Mouse (Mus musculus) cortical plate, adult 2 months (tissue): ENCODE results near the gene Fancd2. TPM values are rescaled to one million over a fixed set of nuclear protein-coding genes. Genes with fewer than 3 reads are reported as not detected.

Source experiments
- H3K27ac ChIP-seq: fragments of 200-500 bp; 2 replicates; pipeline ENCODE4 v1.5.1; 2012; ENCODE audit warnings: low read length, control low read depth, inconsistent platforms; ENCODE audit not compliant: insufficient read depth
- H3K4me1 ChIP-seq: fragments of 200-500 bp; 2 replicates; pipeline ENCODE4 v1.6.1; 2011; ENCODE audit warnings: low read length; ENCODE audit not compliant: control insufficient read depth, insufficient read depth
- H3K4me3 ChIP-seq: fragments of 200-500 bp; 2 replicates; pipeline ENCODE4 v1.5.1; 2011; ENCODE audit warnings: mild to moderate bottlenecking, low read length, control low read depth; ENCODE audit not compliant: insufficient read depth
- CTCF ChIP-seq: fragments of 200-500 bp; IDR thresholded peaks from 2 replicates; pipeline ENCODE4 v1.5.1; 2011; ENCODE audit warnings: mild to moderate bottlenecking, control low read depth, low read length; ENCODE audit not compliant: insufficient read depth; ENCODE audit errors: extremely low read depth
- POLR2A ChIP-seq: fragments of 200-500 bp; IDR thresholded peaks from 2 replicates; pipeline ENCODE4 v1.6.1; 2011; ENCODE audit warnings: mild to moderate bottlenecking, low read length, control low read depth; ENCODE audit not compliant: insufficient read depth; ENCODE audit errors: extremely low read depth
- polyA plus RNA-seq: library from polyadenylated mRNA; depleted of rRNA; stranded (reverse); fragments of >200 nt; gene quantifications from 2 replicates; pipeline ENCODE4 v1.2.3, GENCODE M21; 2012

Fancd2 gene
- polyA plus RNA-seq, 1 experiment, result 4.3 TPM

DNA sequence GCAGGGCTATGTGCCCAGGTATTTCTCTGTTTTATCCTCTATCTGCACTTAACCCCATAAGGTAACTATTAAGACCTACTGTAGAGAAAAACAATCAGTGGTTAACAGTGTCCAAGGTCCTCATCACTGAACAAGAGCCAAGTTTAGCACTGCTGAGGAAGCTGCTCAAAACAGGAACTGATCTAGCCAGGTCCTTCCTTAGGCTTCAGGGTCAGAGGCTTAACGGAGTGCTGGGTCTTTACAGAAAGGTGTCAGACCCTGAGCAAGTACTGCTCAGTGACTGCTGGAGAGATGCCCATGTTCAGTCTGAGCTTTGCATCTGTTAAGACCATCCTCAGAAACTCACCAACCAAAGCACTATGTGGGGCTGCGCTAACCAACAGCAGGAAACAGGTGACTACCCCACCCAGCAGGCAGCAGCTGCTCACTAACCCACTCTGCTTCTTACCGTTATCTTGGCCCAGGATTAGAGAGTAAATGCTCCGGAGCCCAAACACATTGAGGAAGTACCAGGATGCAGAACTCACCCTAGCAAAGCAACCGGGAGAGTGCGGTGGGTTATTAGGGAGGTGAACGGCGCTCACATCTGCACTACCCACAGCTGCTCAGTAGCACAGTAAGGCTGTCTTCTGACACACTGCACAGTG lies 13.9 kb upstream of the Fancd2 start:
- H3K4me3 ChIP-seq, result no peak overlapping the region
- TF ChIP-seq POLR2A, result no peak
- no peak for TF ChIP-seq CTCF
- no peak overlapping the region for H3K27ac ChIP-seq
- no peaks in the 10 kb centered on the region for H3K4me1 ChIP-seq

DNA sequence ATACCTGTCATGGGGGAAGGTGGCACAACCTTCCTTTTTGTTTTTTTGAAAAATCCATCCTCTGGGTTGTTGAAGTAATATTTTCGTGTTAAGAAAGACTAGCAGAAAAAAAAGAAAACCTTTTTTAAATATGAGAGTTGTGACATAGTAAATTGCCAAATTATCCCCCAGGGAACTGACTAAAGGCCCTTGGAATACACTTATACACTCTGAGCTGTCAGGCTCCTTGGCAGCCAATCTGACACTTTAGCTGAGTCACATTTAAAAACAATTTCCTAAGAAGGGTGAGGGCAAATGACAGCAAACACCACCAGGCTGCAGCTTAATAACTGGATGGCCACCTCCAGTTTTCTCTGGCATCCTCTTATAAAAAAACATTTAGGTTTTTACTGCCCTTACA lies 9.2 kb upstream of the Fancd2 start:
- no peaks in the 10 kb centered on the region for H3K4me1 ChIP-seq
- H3K27ac ChIP-seq, result no peak overlapping the region
- no peak for TF ChIP-seq POLR2A
- no peak for TF ChIP-seq CTCF
- H3K4me3 ChIP-seq, result no peak overlapping the region

DNA sequence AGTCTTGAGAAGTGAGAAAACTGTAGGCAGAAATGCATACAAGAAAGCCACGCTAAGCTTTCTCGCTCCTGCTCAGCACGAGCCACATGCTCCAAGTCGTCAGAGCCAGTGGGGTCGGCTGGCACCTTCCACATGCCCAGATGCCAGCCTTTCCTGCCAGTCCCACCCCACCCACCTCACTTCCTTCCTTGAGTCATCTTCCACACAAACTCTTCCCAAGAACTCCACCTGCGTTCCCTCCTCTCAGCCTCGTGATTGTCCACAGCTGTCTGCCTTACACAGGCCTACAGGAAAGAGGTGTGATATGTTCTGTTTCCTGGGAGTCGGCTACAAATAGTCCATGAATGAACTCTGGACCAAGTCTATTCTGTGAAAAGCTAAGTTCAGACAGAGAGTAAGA lies 8.1 kb upstream of the Fancd2 start:
- no peak overlapping the region for H3K4me3 ChIP-seq
- TF ChIP-seq POLR2A (no peak), CTCF (no peak)
- H3K4me1 ChIP-seq, result no peaks in the 10 kb centered on the region
- H3K27ac ChIP-seq, result no peak overlapping the region

DNA sequence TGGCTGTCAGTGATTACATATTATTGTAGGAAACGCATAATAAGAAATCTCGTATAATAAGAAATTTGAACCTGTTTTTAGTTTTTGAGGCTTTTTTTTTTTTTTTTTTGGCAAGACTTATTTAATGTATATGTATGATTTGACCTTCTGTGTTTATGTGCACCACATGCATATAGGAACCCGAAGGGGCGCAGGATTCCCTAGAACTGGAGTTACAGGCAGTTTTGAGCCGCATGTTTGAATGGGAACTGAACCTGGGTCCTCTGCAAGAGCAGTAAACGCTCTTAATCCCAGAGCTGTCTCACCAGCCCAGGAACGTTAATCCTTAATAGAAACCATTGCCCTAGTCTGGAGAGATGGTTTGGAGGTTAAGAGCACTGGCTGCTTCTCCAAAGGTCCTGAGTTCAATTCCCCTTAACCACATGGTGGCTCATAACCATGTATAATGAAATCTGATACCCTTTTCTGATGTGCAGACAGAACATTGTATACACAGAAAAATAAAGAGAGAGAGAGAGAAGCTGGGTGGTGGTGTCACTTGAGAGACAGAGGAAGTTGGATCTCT lies 440 bp downstream of the Fancd2 start:
- Histone ChIP-seq H3K4me3 (peak overlapping the region; percentile 99), H3K4me1 (peaks cover 1% of the 10 kb centered on the region; the same call in 1 of the 2 replicates), H3K27ac (no peak overlapping the region)
- TF ChIP-seq POLR2A, result no peak
- no peak for TF ChIP-seq CTCF

DNA sequence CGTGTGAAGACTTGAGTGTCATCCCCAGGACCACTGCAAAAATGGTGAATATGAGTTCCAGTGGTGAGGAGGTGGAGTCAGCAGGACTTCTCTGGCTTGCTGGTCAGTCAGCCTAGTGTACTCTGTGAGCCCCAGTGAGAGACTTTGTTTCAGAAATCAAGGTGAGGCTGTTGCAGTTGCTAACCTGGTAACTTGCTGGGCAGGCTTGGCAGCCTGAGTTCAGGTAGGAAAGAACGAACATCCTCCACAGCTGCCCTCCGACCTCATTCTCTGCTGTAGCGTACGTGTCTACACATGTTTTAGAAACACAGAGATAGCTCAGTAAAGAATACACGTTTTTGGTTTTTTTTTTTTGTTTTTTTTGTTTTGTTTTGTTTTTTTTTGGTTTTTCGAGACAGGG lies 3.4 kb downstream of the Fancd2 start:
- peaks cover 1% of the 10 kb centered on the region; the same call in 1 of the 2 replicates for H3K4me1 ChIP-seq
- no peak overlapping the region for H3K4me3 ChIP-seq
- no peak overlapping the region for H3K27ac ChIP-seq
- TF ChIP-seq POLR2A (no peak), CTCF (no peak)

DNA sequence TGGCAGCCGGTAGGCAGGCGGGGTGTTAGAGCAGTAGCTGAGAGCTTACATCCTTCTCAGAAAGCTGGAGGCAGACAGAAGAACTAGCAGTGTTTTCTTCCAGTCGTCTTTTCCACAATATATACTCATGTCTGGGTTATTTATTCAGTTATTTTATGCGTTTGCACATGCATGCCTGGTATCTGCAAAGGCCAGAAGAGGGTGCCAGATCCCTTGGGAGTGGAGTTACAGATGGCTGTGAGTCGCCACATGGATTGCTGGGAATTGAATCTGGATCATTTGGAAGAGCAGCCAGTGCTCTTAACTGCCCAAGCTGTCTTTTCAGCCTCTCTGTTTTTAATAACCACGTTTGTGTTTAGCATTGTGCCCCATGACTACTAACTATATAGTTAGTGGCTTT lies 10.1 kb downstream of the Fancd2 start:
- Histone ChIP-seq H3K27ac (no peak overlapping the region), H3K4me3 (no peak overlapping the region), H3K4me1 (no peaks in the 10 kb centered on the region)
- no peak for TF ChIP-seq CTCF

DNA sequence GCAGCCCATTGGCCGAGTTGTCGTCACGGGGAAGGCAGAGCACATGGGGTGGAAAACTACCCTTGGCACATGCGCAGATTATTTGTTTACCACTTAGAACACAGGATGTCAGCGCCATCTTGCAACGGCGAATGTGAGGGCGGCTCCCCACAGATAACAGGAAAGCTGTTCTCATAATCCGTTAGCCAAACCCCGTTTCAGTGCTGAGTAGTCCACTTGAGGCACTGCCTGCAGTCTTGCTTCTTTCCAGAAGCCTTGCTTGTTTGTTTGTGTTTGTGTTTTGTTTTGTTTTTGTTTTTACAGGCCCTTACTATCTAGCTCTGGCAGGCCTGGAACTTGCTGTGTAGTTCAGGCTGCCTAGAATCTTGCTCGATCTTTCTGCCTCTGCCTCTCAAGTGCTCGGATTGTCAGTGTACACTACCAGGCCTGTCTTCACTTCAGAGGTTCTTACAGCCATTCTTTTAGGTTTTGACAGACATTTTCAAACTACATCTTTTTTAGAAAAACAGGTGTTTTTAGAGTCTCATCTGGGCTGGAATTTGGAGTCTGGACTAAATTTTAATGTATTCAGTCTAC lies 12.5 kb downstream of the Fancd2 start:
- Histone ChIP-seq H3K27ac (no peak overlapping the region), H3K4me1 (no peaks in the 10 kb centered on the region), H3K4me3 (no peak overlapping the region)
- TF ChIP-seq CTCF (no peak), POLR2A (no peak)

DNA sequence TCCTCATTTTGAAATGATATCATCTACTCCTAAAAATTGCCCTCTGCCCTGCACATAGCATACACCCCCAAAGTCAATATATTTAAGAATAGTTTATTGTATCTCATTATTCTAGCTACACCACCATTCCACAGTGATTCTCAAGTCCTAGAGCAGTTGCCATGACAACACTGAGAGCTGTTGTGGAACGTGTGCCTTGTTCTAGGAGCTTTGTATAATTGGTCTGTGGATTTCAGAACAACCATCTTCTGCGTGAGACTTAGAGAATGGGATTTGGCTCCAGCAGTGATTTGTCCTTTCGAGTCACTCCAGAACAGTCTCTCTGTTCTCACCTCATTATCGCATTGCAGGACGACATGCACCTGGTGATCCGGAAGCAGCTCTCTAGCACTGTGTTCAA lies 28.3 kb downstream of the Fancd2 start:
- Histone ChIP-seq H3K4me1 (peaks cover 2% of the 10 kb centered on the region; the same call in 1 of the 2 replicates), H3K27ac (no peak overlapping the region), H3K4me3 (no peak overlapping the region)
- TF ChIP-seq POLR2A (no peak), CTCF (no peak)

DNA sequence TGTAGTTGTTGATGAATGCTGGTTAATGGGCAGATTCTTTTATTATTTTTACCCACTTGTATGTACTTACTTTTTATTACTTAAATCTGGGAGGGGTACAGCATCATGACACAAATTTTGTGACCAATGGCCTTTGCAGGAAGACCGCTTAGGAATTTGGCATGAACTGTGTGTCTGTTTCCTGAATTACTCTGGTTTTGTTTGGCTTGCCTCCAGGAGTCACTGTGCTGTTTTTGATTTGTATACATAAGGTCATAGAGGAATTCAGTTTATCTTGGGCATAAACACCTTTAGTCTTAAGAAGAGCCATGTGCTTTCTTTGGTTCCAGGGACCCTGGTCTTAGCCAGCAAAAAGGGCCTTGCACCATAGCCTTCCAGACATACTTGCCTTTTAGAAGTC lies 33.1 kb downstream of the Fancd2 start:
- TF ChIP-seq CTCF (no peak), POLR2A (no peak)
- Histone ChIP-seq H3K27ac (no peak overlapping the region), H3K4me3 (no peak overlapping the region), H3K4me1 (no peaks in the 10 kb centered on the region)

DNA sequence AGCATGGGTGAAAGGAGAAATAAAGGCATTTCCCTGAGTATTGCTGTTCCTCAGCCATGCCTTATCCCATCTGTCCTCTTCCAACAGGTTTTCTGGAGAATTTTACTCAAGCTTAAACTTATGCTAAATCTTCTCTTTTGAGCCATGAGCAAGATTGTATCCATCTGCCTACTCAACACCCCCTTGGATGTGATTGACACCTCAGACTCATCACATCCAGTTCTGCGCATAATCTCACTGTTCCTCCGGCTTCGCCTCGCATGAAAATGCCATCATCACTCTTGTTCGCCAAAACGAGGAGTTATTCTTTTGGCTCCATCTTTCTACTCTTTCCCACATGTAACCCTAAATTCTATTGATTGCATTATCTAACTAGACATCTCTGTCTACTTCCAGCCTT lies 44.6 kb downstream of the Fancd2 start:
- Histone ChIP-seq H3K4me3 (no peak overlapping the region), H3K27ac (peak overlapping the region; percentile 89; the same call in 1 of the 2 replicates), H3K4me1 (peaks cover 2% of the 10 kb centered on the region)
- no peak for TF ChIP-seq POLR2A
- no peak for TF ChIP-seq CTCF

DNA sequence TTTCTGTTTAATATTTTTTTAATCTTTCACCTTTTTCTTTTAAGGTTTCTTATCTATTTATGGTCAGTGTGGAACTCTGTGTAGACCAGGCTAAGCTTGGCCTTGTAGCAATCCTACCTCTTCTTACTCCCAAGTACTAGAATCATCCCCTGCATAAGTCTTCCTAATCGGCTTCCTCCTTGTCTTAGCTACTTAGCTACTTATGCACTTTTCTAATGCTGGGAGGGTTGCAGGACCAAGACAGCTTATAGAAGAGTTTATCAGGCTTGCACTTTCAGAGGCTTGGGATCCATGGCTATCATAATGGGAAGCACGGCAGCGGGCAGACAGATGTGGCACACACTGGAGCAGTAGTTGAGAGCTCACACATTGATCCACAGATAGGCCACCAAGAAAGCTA lies 47.8 kb downstream of the Fancd2 start:
- H3K27ac ChIP-seq, result no peak overlapping the region
- no peak overlapping the region for H3K4me3 ChIP-seq
- peaks cover 4% of the 10 kb centered on the region for H3K4me1 ChIP-seq
- TF ChIP-seq POLR2A, result no peak
- TF ChIP-seq CTCF, result no peak
